ENCODE assay signal across 9 mouse cellular contexts in the genomic region with DNA sequence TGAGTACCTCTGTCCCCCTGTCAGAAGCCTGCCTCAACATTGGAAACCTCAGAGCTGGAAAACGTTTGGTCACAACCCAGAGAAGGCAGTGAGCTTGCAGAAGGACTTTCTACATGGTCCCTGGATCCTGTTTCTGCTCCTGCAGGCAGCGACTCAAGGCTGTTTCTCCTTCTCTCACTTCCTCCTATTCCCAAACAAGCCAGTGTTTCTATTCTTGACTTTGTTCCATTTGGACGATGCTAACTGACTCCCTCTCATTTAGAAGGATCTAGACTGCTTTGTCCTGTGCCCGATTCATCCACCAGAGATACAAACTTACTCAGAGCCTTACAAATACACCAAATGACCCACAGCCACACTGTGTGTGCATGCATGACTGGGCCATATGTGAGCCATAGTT. TPM values are rescaled to one million over a fixed set of nuclear protein-coding genes. Genes with fewer than 3 reads are reported as not detected.
"Had no signal": no experiment of that assay in that cellular context is flagged by ENCODE, and none has a peak within 500 bp of the region (broad histone marks: within the 10 kb centered on the region; RNA-seq: fewer than 3 reads in every experiment).

No protein-coding gene starts in this region.

- DNase-seq: lung, adult 18-20 months; lung, embryonic 14.5 days; lung, postnatal 10 days; thymus, adult 18-20 months; thymus, postnatal 14 days; thymus, postnatal 36 days had no signal

RNA-seq across cellular contexts. Expression of gene Pcnx2, which starts 48.9 kb away (rescaled TPM):
- total RNA-seq: megakaryocyte progenitor cell, adult 5-6 weeks; monocyte, adult 5-6 weeks; neutrophil, adult 5-6 weeks had no signal
